Mouse (Mus musculus) lung, embryonic 15.5 days (tissue): Measurements from ENCODE around the gene Gm12184. TPM values are rescaled to one million over a fixed set of nuclear protein-coding genes. Genes with fewer than 3 reads are reported as not detected.

ENCODE experiments used
- ATAC-seq: fragments of 200-750 bp; cut with Nextera tagmentation; 2 replicates; pipeline ENCODE4 v1.8.0; 2017; ENCODE audit warnings: moderate number of reproducible peaks, borderline replicate concordance; ENCODE audit not compliant: low FRiP score, low TSS enrichment; ENCODE audit errors: extremely low read depth
- H3K27ac ChIP-seq: fragments of 300-500 bp; sonication (generic); 2 replicates; pipeline ENCODE4 v1.5.1; 2015; ENCODE audit warnings: moderate library complexity, mild to moderate bottlenecking, inconsistent platforms
- H3K27me3 ChIP-seq: fragments of 300-500 bp; sonication (generic); 2 replicates; pipeline ENCODE4 v1.6.1; 2015; ENCODE audit warnings: inconsistent platforms
- H3K36me3 ChIP-seq: fragments of 300-500 bp; sonication (generic); 2 replicates; pipeline ENCODE4 v1.6.1; 2015; ENCODE audit warnings: inconsistent platforms
- H3K4me1 ChIP-seq: fragments of 300-500 bp; sonication (generic); 2 replicates; pipeline ENCODE4 v1.6.1; 2015; ENCODE audit warnings: inconsistent platforms
- H3K4me2 ChIP-seq: fragments of 300-500 bp; sonication (generic); 2 replicates; pipeline ENCODE4 v1.6.1; 2015; ENCODE audit warnings: inconsistent platforms, mild to moderate bottlenecking, moderate library complexity
- H3K4me3 ChIP-seq: fragments of 300-500 bp; sonication (generic); 2 replicates; pipeline ENCODE4 v1.5.1; 2015; ENCODE audit warnings: mild to moderate bottlenecking, inconsistent platforms
- H3K9ac ChIP-seq: fragments of 300-500 bp; sonication (generic); 2 replicates; pipeline ENCODE4 v1.6.1; 2015; ENCODE audit warnings: inconsistent platforms
- H3K9me3 ChIP-seq: fragments of 300-500 bp; sonication (generic); 2 replicates; pipeline ENCODE4 v1.6.1; 2016; ENCODE audit warnings: inconsistent platforms
- WGBS: fragments of 180-500 bp; shearing (Covaris S2); methylation state at CpG from one replicate; pipeline ENCODE4 v1.1.7; 2015; 5-methylcytosine and 5-hydroxymethylcytosine counted together
- polyA plus RNA-seq: library from polyadenylated mRNA; unstranded; fragments of >200 nt; fragmentation: Nextera tagmentation; extraction: Ambion mirVana; gene quantifications from 2 replicates; pipeline ENCODE4 v1.2.1, GENCODE M21; 2015

The Gm12184 gene
- polyA plus RNA-seq, 1 experiment from 2014 or later = 3.0 TPM

GRCm38 (mm10) chr11:48844309-48844708 lies 17.9 kb upstream of the Gm12184 start:
- Histone ChIP-seq H3K4me3 (no peak overlapping the region), H3K9me3 (no peaks in the 10 kb centered on the region), H3K4me2 (no peak overlapping the region), H3K36me3 (no peaks in the 10 kb centered on the region), H3K9ac (no peak overlapping the region), H3K27ac (no peak overlapping the region), H3K4me1 (no peaks in the 10 kb centered on the region), H3K27me3 (peaks cover 7% of the 10 kb centered on the region; the same call in 1 of the 2 replicates)
- ATAC-seq = no peak
- WGBS = 55% methylated on average over 6 of the region's 6 CpGs

GRCm38 (mm10) chr11:48843202-48843601 lies 16.7 kb upstream of the Gm12184 start:
- no peaks in the 10 kb centered on the region for H3K9me3 ChIP-seq
- no peak overlapping the region for H3K9ac ChIP-seq
- H3K4me3 ChIP-seq = no peak overlapping the region
- no peaks in the 10 kb centered on the region; the same call in 1 of the 2 replicates for H3K27me3 ChIP-seq
- H3K4me2 ChIP-seq = no peak overlapping the region
- WGBS = 55% methylated on average over 11 of the region's 11 CpGs
- no peaks in the 10 kb centered on the region; the same call in 1 of the 2 replicates for H3K4me1 ChIP-seq
- H3K27ac ChIP-seq = no peak overlapping the region
- no peak for ATAC-seq
- no peaks in the 10 kb centered on the region for H3K36me3 ChIP-seq

GRCm38 (mm10) chr11:48842378-48842792 lies 15.9 kb upstream of the Gm12184 start:
- Histone ChIP-seq H3K9ac (no peak overlapping the region), H3K9me3 (no peaks in the 10 kb centered on the region), H3K27ac (no peak overlapping the region), H3K36me3 (no peaks in the 10 kb centered on the region), H3K4me2 (no peak overlapping the region), H3K27me3 (no peaks in the 10 kb centered on the region), H3K4me3 (no peak overlapping the region), H3K4me1 (no peaks in the 10 kb centered on the region; the same call in 1 of the 2 replicates)
- WGBS = 67% methylated on average over 4 of the region's 4 CpGs
- ATAC-seq = no peak

GRCm38 (mm10) chr11:48841213-48841612 lies 14.8 kb upstream of the Gm12184 start:
- no peaks in the 10 kb centered on the region for H3K9me3 ChIP-seq
- no peak for ATAC-seq

GRCm38 (mm10) chr11:48840805-48841204 lies 14.3 kb upstream of the Gm12184 start:
- no peaks in the 10 kb centered on the region for H3K36me3 ChIP-seq
- H3K9me3 ChIP-seq = no peaks in the 10 kb centered on the region
- no peak overlapping the region for H3K27ac ChIP-seq
- H3K4me3 ChIP-seq = no peak overlapping the region
- H3K4me1 ChIP-seq = peaks cover 4% of the 10 kb centered on the region
- no peaks in the 10 kb centered on the region for H3K27me3 ChIP-seq
- H3K9ac ChIP-seq = no peak overlapping the region
- H3K4me2 ChIP-seq = no peak overlapping the region
- ATAC-seq = no peak

More at GRCm38 (mm10) chr11:48841213-48841612, 14.8 kb upstream of the Gm12184 start:
- no peak overlapping the region for H3K4me2 ChIP-seq
- H3K9ac ChIP-seq = no peak overlapping the region
- H3K4me3 ChIP-seq = no peak overlapping the region
- H3K27ac ChIP-seq = no peak overlapping the region
- H3K27me3 ChIP-seq = no peaks in the 10 kb centered on the region
- H3K4me1 ChIP-seq = peaks cover 4% of the 10 kb centered on the region
- no peaks in the 10 kb centered on the region for H3K36me3 ChIP-seq
- 78% methylated on average over 5 of the region's 5 CpGs for WGBS

- Histone ChIP-seq H3K4me2 (peak overlapping the region; percentile 91), H3K9ac (no peak overlapping the region), H3K27ac (no peak overlapping the region), H3K27me3 (no peaks in the 10 kb centered on the region), H3K9me3 (no peaks in the 10 kb centered on the region), H3K4me3 (peak overlapping the region; percentile 88; the same call in 1 of the 2 replicates), H3K4me1 (peaks cover 11% of the 10 kb centered on the region), H3K36me3 (no peaks in the 10 kb centered on the region)
- WGBS = 72% methylated on average over 10 of the region's 10 CpGs
- no peak for ATAC-seq
Observed at GRCm38 (mm10) chr11:48838879-48839680, 12.6 kb upstream of the Gm12184 start.

GRCm38 (mm10) chr11:48838181-48838797 lies 11.8 kb upstream of the Gm12184 start:
- Histone ChIP-seq H3K9ac (peak overlapping the region; percentile 62), H3K27me3 (no peaks in the 10 kb centered on the region), H3K9me3 (no peaks in the 10 kb centered on the region), H3K4me3 (peak overlapping the region; percentile 88), H3K4me2 (peak overlapping the region; percentile 91), H3K36me3 (no peaks in the 10 kb centered on the region), H3K27ac (no peak overlapping the region), H3K4me1 (peaks cover 11% of the 10 kb centered on the region)
- WGBS = 2% methylated on average over 16 of the region's 16 CpGs
- ATAC-seq = no peak

- H3K27me3 ChIP-seq = no peaks in the 10 kb centered on the region
- H3K9me3 ChIP-seq = no peaks in the 10 kb centered on the region
- peak overlapping the region; percentile 88 for H3K4me3 ChIP-seq
- H3K4me2 ChIP-seq = peak overlapping the region; percentile 91
- H3K27ac ChIP-seq = 0 out of 2 replicates have a peak overlapping the region, but pooled peaks have one; percentile 8
- H3K9ac ChIP-seq = peak overlapping the region; percentile 62
- no peaks in the 10 kb centered on the region for H3K36me3 ChIP-seq
- peaks cover 11% of the 10 kb centered on the region for H3K4me1 ChIP-seq
- WGBS = 0% methylated on average over 76 of the region's 77 CpGs
- peak; percentile 25 for ATAC-seq
Observed at GRCm38 (mm10) chr11:48837310-48838180, 11.1 kb upstream of the Gm12184 start.

- 17% methylated on average over 11 of the region's 11 CpGs for WGBS
- ATAC-seq = no peak
- H3K9ac ChIP-seq = peak overlapping the region; percentile 62; the same call in 1 of the 2 replicates
Observed at GRCm38 (mm10) chr11:48836990-48837309, 10.5 kb upstream of the Gm12184 start.

GRCm38 (mm10) chr11:48835923-48836322 lies 9.5 kb upstream of the Gm12184 start:
- Histone ChIP-seq H3K9ac (no peak overlapping the region), H3K27me3 (no peaks in the 10 kb centered on the region), H3K36me3 (no peaks in the 10 kb centered on the region), H3K4me1 (peaks cover 11% of the 10 kb centered on the region), H3K27ac (no peak overlapping the region), H3K9me3 (no peaks in the 10 kb centered on the region), H3K4me2 (no peak overlapping the region), H3K4me3 (no peak overlapping the region)
- ATAC-seq = no peak
- 74% methylated on average over 6 of the region's 6 CpGs for WGBS

More at GRCm38 (mm10) chr11:48836990-48837309, 10.5 kb upstream of the Gm12184 start:
- Histone ChIP-seq H3K4me2 (peak overlapping the region; percentile 91), H3K36me3 (no peaks in the 10 kb centered on the region), H3K27me3 (no peaks in the 10 kb centered on the region), H3K4me1 (peaks cover 11% of the 10 kb centered on the region), H3K4me3 (peak overlapping the region; percentile 88), H3K27ac (no peak overlapping the region), H3K9me3 (no peaks in the 10 kb centered on the region)

GRCm38 (mm10) chr11:48833731-48834639 lies 7.5 kb upstream of the Gm12184 start:
- Histone ChIP-seq H3K27ac (peak overlapping the region; percentile 73), H3K4me2 (peak overlapping the region; percentile 59), H3K4me3 (peak overlapping the region; percentile 70), H3K36me3 (no peaks in the 10 kb centered on the region), H3K9me3 (no peaks in the 10 kb centered on the region), H3K9ac (peak overlapping the region; percentile 67), H3K27me3 (no peaks in the 10 kb centered on the region), H3K4me1 (peaks cover 11% of the 10 kb centered on the region)
- 1% methylated on average over 30 of the region's 30 CpGs for WGBS
- ATAC-seq = peak; percentile 88
